Mouse (Mus musculus): ENCODE measurements around the gene Phlpp2.

- TF ChIP-seq POLR2A (IDR thresholded peaks at IDR 0.05; ENCODE audit: control insufficient read depth, extremely low read depth, insufficient read depth, low read length, poor library complexity) (no peak), CTCF (IDR thresholded peaks at IDR 0.05; ENCODE audit: borderline replicate concordance, control insufficient read depth, extremely low read depth, insufficient read depth, low read length, poor library complexity) (no peak)
These were observed 25.9 kb upstream of the Phlpp2 start for GRCm38 (mm10) chr8:109842468-109842867.
